Mouse (Mus musculus) liver, embryonic 11.5 days (tissue): ENCODE measurements around the gene Sh3pxd2a. TPM values are rescaled to one million over a fixed set of nuclear protein-coding genes. Genes with fewer than 3 reads are reported as not detected.
A peak's percentile ranks its signal among the peaks of the same experiment; 100 is the strongest.

Source experiments
- ATAC-seq: fragments of 200-750 bp; cut with Nextera tagmentation; replicated peaks from 2 replicates; pipeline ENCODE4 v1.8.0; 2017; ENCODE audit warnings: moderate number of reproducible peaks, mild to moderate bottlenecking, moderate TSS enrichment, moderate library complexity; ENCODE audit not compliant: low FRiP score
- DNase-seq: peaks from one replicate; pipeline ENCODE4 v3.0.0-alpha.2; 2017; ENCODE audit warnings: low spot score
- H3K27ac ChIP-seq: fragments of 300-500 bp; sonication (generic); 2 replicates; pipeline ENCODE4 v1.5.1; 2014; ENCODE audit warnings: mild to moderate bottlenecking, low read depth, low read length, control low read depth
- H3K27me3 ChIP-seq: fragments of 300-500 bp; sonication (generic); replicated peaks from 2 replicates; pipeline ENCODE4 v1.6.1; 2014; ENCODE audit warnings: low read length, mixed read lengths; ENCODE audit not compliant: control insufficient read depth, insufficient read depth
- H3K36me3 ChIP-seq: fragments of 300-500 bp; sonication (generic); 2 replicates; pipeline ENCODE4 v1.6.1; 2014; ENCODE audit warnings: mild to moderate bottlenecking, low read length, moderate library complexity, mixed read lengths; ENCODE audit not compliant: control insufficient read depth, insufficient read depth
- H3K4me1 ChIP-seq: fragments of 300-500 bp; sonication (generic); replicated peaks from 2 replicates; pipeline ENCODE4 v1.6.1; 2014; ENCODE audit warnings: low read length, mixed read lengths; ENCODE audit not compliant: control insufficient read depth, insufficient read depth
- H3K4me2 ChIP-seq: fragments of 300-500 bp; sonication (generic); 2 replicates; pipeline ENCODE4 v1.6.1; 2014; ENCODE audit warnings: mild to moderate bottlenecking, control low read depth, moderate library complexity
- H3K4me3 ChIP-seq: fragments of 300-500 bp; sonication (generic); 2 replicates; pipeline ENCODE4 v1.5.1; 2014; ENCODE audit warnings: low read depth, low read length, control low read depth
- H3K9ac ChIP-seq: fragments of 300-500 bp; sonication (generic); 2 replicates; pipeline ENCODE4 v1.6.1; 2014; ENCODE audit warnings: low read depth, low read length, control low read depth
- H3K9me3 ChIP-seq: fragments of 300-500 bp; sonication (generic); 2 replicates; pipeline ENCODE4 v1.6.1; 2016; ENCODE audit warnings: low read length, inconsistent platforms, mixed read lengths; ENCODE audit not compliant: control insufficient read depth
- WGBS: fragments of 180-500 bp; shearing (Covaris S2); extraction: QIAGEN DNeasy Blood & Tissue Kit; methylation state at CpG from one replicate; pipeline ENCODE4 v1.1.7; 2014; 5-methylcytosine and 5-hydroxymethylcytosine counted together
- polyA plus RNA-seq: library from polyadenylated mRNA; unstranded; fragments of >200 nt; fragmentation: Nextera tagmentation; extraction: Ambion mirVana; gene quantifications from 2 replicates; pipeline ENCODE4 v1.2.1, GENCODE M21; 2014

Sh3pxd2a gene
- polyA plus RNA-seq, 1 experiment from 2014 or later, result 3.6 TPM

- Histone ChIP-seq H3K4me2 (peak overlapping the region; percentile 46), H3K27me3 (no peaks in the 10 kb centered on the region), H3K4me1 (peaks cover 53% of the 10 kb centered on the region), H3K9me3 (no peaks in the 10 kb centered on the region), H3K36me3 (no peaks in the 10 kb centered on the region; the same call in 1 of the 2 replicates), H3K4me3 (no peak overlapping the region), H3K27ac (peak overlapping the region; percentile 14; the same call in 1 of the 2 replicates), H3K9ac (0 out of 2 replicates have a peak overlapping the region, but pooled peaks have one; percentile 1)
- DNase-seq, result no peak
- 32% methylated on average over 3 of the region's 3 CpGs for WGBS
- ATAC-seq, result no peak
These were observed 44.0 kb upstream of the Sh3pxd2a start for GRCm38 (mm10) chr19:47508191-47508590.

- H3K9ac ChIP-seq, result 0 out of 2 replicates have a peak overlapping the region, but pooled peaks have one; percentile 1
- peak overlapping the region; percentile 14; the same call in 1 of the 2 replicates for H3K27ac ChIP-seq
- H3K36me3 ChIP-seq, result no peaks in the 10 kb centered on the region; the same call in 1 of the 2 replicates
- H3K9me3 ChIP-seq, result no peaks in the 10 kb centered on the region
- DNase-seq, result no peak
- peak overlapping the region; percentile 46 for H3K4me2 ChIP-seq
- H3K4me3 ChIP-seq, result no peak overlapping the region
- 47% methylated on average over 27 of the region's 27 CpGs for WGBS
- H3K4me1 ChIP-seq, result peaks cover 50% of the 10 kb centered on the region
- no peaks in the 10 kb centered on the region for H3K27me3 ChIP-seq
- ATAC-seq, result no peak
These were observed 43.2 kb upstream of the Sh3pxd2a start for GRCm38 (mm10) chr19:47507128-47508121.

DNA sequence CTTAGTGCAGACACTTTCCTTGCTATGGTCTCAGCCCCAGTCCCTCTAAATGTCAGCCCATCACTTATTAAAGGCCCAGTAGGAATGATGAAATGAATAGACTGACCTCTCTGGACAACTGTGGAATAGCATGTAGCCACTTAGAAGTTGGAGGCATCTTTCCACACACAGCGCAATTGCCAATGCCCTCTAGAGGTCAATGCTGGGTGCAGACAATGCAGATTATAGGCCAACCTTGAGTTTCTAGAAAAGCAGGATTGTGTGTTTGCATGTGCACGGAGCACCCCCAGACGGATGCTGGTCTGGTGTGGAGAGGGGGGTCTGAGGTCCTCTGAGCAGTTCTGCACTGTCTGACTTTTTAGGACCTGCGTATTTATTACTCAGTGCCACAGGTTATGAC is 39.4 kb upstream of the Sh3pxd2a start:
- DNase-seq (no peak), ATAC-seq (no peak)
- no peak overlapping the region for H3K9ac ChIP-seq
- H3K4me2 ChIP-seq, result no peak overlapping the region
- peaks cover 14% of the 10 kb centered on the region for H3K4me1 ChIP-seq
- H3K4me3 ChIP-seq, result no peak overlapping the region
- no peak overlapping the region for H3K27ac ChIP-seq
- no peaks in the 10 kb centered on the region for H3K9me3 ChIP-seq
- H3K36me3 ChIP-seq, result no peaks in the 10 kb centered on the region; the same call in 1 of the 2 replicates
- no peaks in the 10 kb centered on the region for H3K27me3 ChIP-seq
- 60% methylated on average over 4 of the region's 4 CpGs for WGBS

- peaks cover 4% of the 10 kb centered on the region; the same call in 1 of the 2 replicates for H3K4me1 ChIP-seq
- H3K36me3 ChIP-seq, result no peaks in the 10 kb centered on the region
- WGBS, result 62% methylated on average over 8 of the region's 8 CpGs
- ATAC-seq, result no peak
- H3K27ac ChIP-seq, result no peak overlapping the region
- no peak overlapping the region for H3K9ac ChIP-seq
- no peak overlapping the region for H3K4me3 ChIP-seq
- no peaks in the 10 kb centered on the region for H3K27me3 ChIP-seq
- no peaks in the 10 kb centered on the region for H3K9me3 ChIP-seq
- DNase-seq, result no peak
- no peak overlapping the region for H3K4me2 ChIP-seq
These were observed 38.4 kb upstream of the Sh3pxd2a start for GRCm38 (mm10) chr19:47502563-47502962.

GRCm38 (mm10) chr19:47500389-47501011 is 36.3 kb upstream of the Sh3pxd2a start:
- no peaks in the 10 kb centered on the region for H3K4me1 ChIP-seq
- ATAC-seq (no peak), DNase-seq (no peak)
- no peak overlapping the region for H3K4me3 ChIP-seq
- no peaks in the 10 kb centered on the region for H3K9me3 ChIP-seq
- no peak overlapping the region for H3K27ac ChIP-seq
- 86% methylated on average over 11 of the region's 11 CpGs for WGBS
- H3K4me2 ChIP-seq, result no peak overlapping the region
- H3K36me3 ChIP-seq, result no peaks in the 10 kb centered on the region
- H3K9ac ChIP-seq, result no peak overlapping the region
- no peaks in the 10 kb centered on the region for H3K27me3 ChIP-seq

GRCm38 (mm10) chr19:47499841-47500240 is 35.6 kb upstream of the Sh3pxd2a start:
- Histone ChIP-seq H3K27me3 (no peaks in the 10 kb centered on the region), H3K9me3 (no peaks in the 10 kb centered on the region), H3K36me3 (no peaks in the 10 kb centered on the region), H3K27ac (no peak overlapping the region), H3K4me1 (no peaks in the 10 kb centered on the region), H3K4me3 (no peak overlapping the region), H3K4me2 (no peak overlapping the region), H3K9ac (no peak overlapping the region)
- ATAC-seq, result no peak
- WGBS, result 83% methylated on average over 5 of the region's 5 CpGs
- no peak for DNase-seq

GRCm38 (mm10) chr19:47498942-47499341 is 34.7 kb upstream of the Sh3pxd2a start:
- no peak overlapping the region for H3K4me3 ChIP-seq
- H3K4me2 ChIP-seq, result no peak overlapping the region
- H3K9ac ChIP-seq, result no peak overlapping the region
- H3K27me3 ChIP-seq, result no peaks in the 10 kb centered on the region
- H3K9me3 ChIP-seq, result no peaks in the 10 kb centered on the region
- no peak for ATAC-seq
- WGBS, result 62% methylated on average over 4 of the region's 4 CpGs
- no peak overlapping the region for H3K27ac ChIP-seq
- H3K36me3 ChIP-seq, result no peaks in the 10 kb centered on the region
- H3K4me1 ChIP-seq, result no peaks in the 10 kb centered on the region
- no peak for DNase-seq

GRCm38 (mm10) chr19:47497736-47498135 is 33.5 kb upstream of the Sh3pxd2a start:
- Histone ChIP-seq H3K27ac (no peak overlapping the region), H3K36me3 (no peaks in the 10 kb centered on the region), H3K27me3 (no peaks in the 10 kb centered on the region), H3K4me3 (no peak overlapping the region), H3K4me1 (no peaks in the 10 kb centered on the region), H3K9ac (no peak overlapping the region), H3K4me2 (no peak overlapping the region), H3K9me3 (no peaks in the 10 kb centered on the region)
- 86% methylated on average over 6 of the region's 6 CpGs for WGBS
- ATAC-seq (no peak), DNase-seq (no peak)
